ENCODE assay signal across 8 mouse cellular contexts in genomic region chr5:135877831-135878231, GRCm38 (mm10). TPM values are rescaled to one million over a fixed set of nuclear protein-coding genes. Genes with fewer than 3 reads are reported as not detected.
DNase-seq lines count a peak whose midpoint lies in the region; ATAC-seq lines count a peak whose summit lies in the region.

No protein-coding gene starts in this region.

- H3K79me2 ChIP-seq in macrophage (ENCODE audit: inconsistent target) = no peaks in the 10 kb centered on the region

- ATAC-seq in embryonic facial prominence, embryonic 14.5 days (ENCODE audit: low read depth) = peak; percentile 35
- ATAC-seq in heart, embryonic 16.5 days (replicated peaks; ENCODE audit: extremely low read depth, insufficient read depth, low FRiP score) = peak; percentile 24; the same call in 1 of the 2 replicates

- H3K9me3 ChIP-seq in embryonic facial prominence, embryonic 14.5 days (ENCODE audit: control insufficient read depth, low read length) = no peaks in the 10 kb centered on the region
- H3K9me3 ChIP-seq in heart, embryonic 16.5 days (replicated peaks; ENCODE audit: control insufficient read depth, low read length) = no peaks in the 10 kb centered on the region

- H3K27ac ChIP-seq in embryonic facial prominence, embryonic 14.5 days (replicated peaks; ENCODE audit: low read depth, low read length) = no peak overlapping the region; the same call in 1 of the 2 replicates
- H3K27ac ChIP-seq in heart, embryonic 16.5 days (ENCODE audit: low read length) = peak overlapping the region; percentile 46; the same call in 1 of the 2 replicates
- H3K27ac ChIP-seq in macrophage = no peak overlapping the region

- H3K4me1 ChIP-seq in embryonic facial prominence, embryonic 14.5 days (ENCODE audit: control insufficient read depth, insufficient read depth, low read length) = peaks cover 13% of the 10 kb centered on the region
- peaks cover 25% of the 10 kb centered on the region for H3K4me1 ChIP-seq in heart, embryonic 16.5 days (ENCODE audit: control insufficient read depth, insufficient read depth, low read length)

- peak; percentile 68 to 89 for DNase-seq in adrenal gland, adult (ENCODE audit: inconsistent age in 2 of 2, low spot score in 1 of 2)
- DNase-seq in adrenal gland, postnatal 4 days (ENCODE audit: low spot score in 2 of 2) = no peak
- peak; percentile 75 for DNase-seq in adipocyte (ENCODE audit: low spot score)
- DNase-seq in embryonic facial prominence, embryonic 14.5 days (ENCODE audit: low spot score) = peak; percentile 89
- DNase-seq in kidney, postnatal 10 days = peak; percentile 72
- DNase-seq in splenic B cell, adult 2 months (ENCODE audit: low read depth, low spot score) = peak; percentile 48

- H3K36me3 ChIP-seq in embryonic facial prominence, embryonic 14.5 days (ENCODE audit: control insufficient read depth, insufficient read depth, low read length) = no peaks in the 10 kb centered on the region
- H3K36me3 ChIP-seq in heart, embryonic 16.5 days (ENCODE audit: control insufficient read depth, insufficient read depth) = no peaks in the 10 kb centered on the region
- no peaks in the 10 kb centered on the region for H3K36me3 ChIP-seq in macrophage (ENCODE audit: inconsistent target)
- no peaks in the 10 kb centered on the region for H3K36me3 ChIP-seq in splenic B cell, adult 2 months (ENCODE audit: control insufficient read depth, insufficient read depth, low read length, poor library complexity, severe bottlenecking)

- peak overlapping the region; percentile 41 for H3K4me3 ChIP-seq in embryonic facial prominence, embryonic 14.5 days (ENCODE audit: low read depth, low read length)
- peak overlapping the region; percentile 51 for H3K4me3 ChIP-seq in heart, embryonic 16.5 days (ENCODE audit: low read length)
- peak overlapping the region; percentile 16; the same call in 1 of the 2 replicates for H3K4me3 ChIP-seq in macrophage (ENCODE audit: inconsistent target)

- H3K4me2 ChIP-seq in embryonic facial prominence, embryonic 14.5 days (ENCODE audit: low read depth, low read length) = peak overlapping the region; percentile 71
- peak overlapping the region; percentile 72 for H3K4me2 ChIP-seq in heart, embryonic 16.5 days (ENCODE audit: low read depth, low read length)

- H3K27me3 ChIP-seq in embryonic facial prominence, embryonic 14.5 days (replicated peaks; ENCODE audit: control insufficient read depth, insufficient read depth, low read length) = no peaks in the 10 kb centered on the region
- no peaks in the 10 kb centered on the region for H3K27me3 ChIP-seq in heart, embryonic 16.5 days (ENCODE audit: control insufficient read depth, insufficient read depth, low read length)
- H3K27me3 ChIP-seq in splenic B cell, adult 2 months (ENCODE audit: control insufficient read depth, insufficient read depth, low read length, poor library complexity, severe bottlenecking) = no peaks in the 10 kb centered on the region

- peak overlapping the region; percentile 55 for H3K9ac ChIP-seq in embryonic facial prominence, embryonic 14.5 days (ENCODE audit: low read depth, low read length)
- peak overlapping the region; percentile 63 for H3K9ac ChIP-seq in heart, embryonic 16.5 days (ENCODE audit: low read length)

- WGBS in embryonic facial prominence, embryonic 14.5 days = 2% methylated on average over 16 of the region's 16 CpGs
- WGBS in heart, embryonic 16.5 days = 1% methylated on average over 16 of the region's 16 CpGs
- 4% methylated on average over 16 of the region's 16 CpGs for WGBS in macrophage (ENCODE audit: missing documents)

RNA-seq across cellular contexts. Expression of gene Hspb1, which starts 9.9 kb away (rescaled TPM):
- 10 to 100 TPM; 49.4 to 56.5 TPM for total RNA-seq in adrenal gland, postnatal 4 days (2021)
- 365 and 522 TPM in 2 replicates for polyA plus RNA-seq in embryonic facial prominence, embryonic 14.5 days (2014; fragmentation: Nextera tagmentation; extraction: Ambion mirVana)
- 794 and 965 TPM in 2 replicates for polyA plus RNA-seq in heart, embryonic 16.5 days (2015; fragmentation: Nextera tagmentation; extraction: Ambion mirVana)
- 1 to 10 TPM in 1 of 26 experiments, not detected in 25; 7.5 TPM for total RNA-seq in macrophage (2018; cell fraction: chromatin; rRNA removed)
- total RNA-seq in macrophage (2018; cell fraction: cytosol; rRNA removed) = 1 to 10 TPM in 1 of 26 experiments, under 1 TPM in 15, not detected in 10; 0.14 to 1.1 (median 0.39) TPM
- total RNA-seq in macrophage (2018; cell fraction: nucleus; rRNA removed) = under 1 TPM in 1 of 26 experiments, not detected in 25; 0.70 TPM
- 0.23 to 0.43 TPM in 2 of 3 replicates, not detected in the other for polyA plus RNA-seq in macrophage (2018)

RNA-seq across cellular contexts. Expression of gene Ywhag, which starts 56.6 kb away (rescaled TPM):
- total RNA-seq in adrenal gland, postnatal 4 days (2021) = 100 to 1,000 TPM; 285 to 303 TPM
- polyA plus RNA-seq in embryonic facial prominence, embryonic 14.5 days (2014; fragmentation: Nextera tagmentation; extraction: Ambion mirVana) = 97.4 and 101 TPM in 2 replicates
- polyA plus RNA-seq in heart, embryonic 16.5 days (2015; fragmentation: Nextera tagmentation; extraction: Ambion mirVana) = 167 and 202 TPM in 2 replicates
- 100 to 1,000 TPM in 20 of 26 experiments, 10 to 100 TPM in 6; 53.4 to 231 (median 136) TPM for total RNA-seq in macrophage (2018; cell fraction: chromatin; rRNA removed)
- 100 to 1,000 TPM; 212 to 334 (median 277) TPM for total RNA-seq in macrophage (2018; cell fraction: cytosol; rRNA removed)
- 100 to 1,000 TPM in 24 of 26 experiments, 10 to 100 TPM in 2; 92.5 to 392 (median 213) TPM for total RNA-seq in macrophage (2018; cell fraction: nucleus; rRNA removed)
- polyA plus RNA-seq in macrophage (2018) = 161 to 315 TPM (median 200 TPM) in 3 replicates

Comparison
In these comparisons a context has a peak if more than half of its experiments do, and no peak if none do; other contexts are left out.
1. DNase-seq: peak in adrenal gland, adult (2 of 2), adipocyte (single experiment), embryonic facial prominence, embryonic 14.5 days (single experiment), kidney, postnatal 10 days (single experiment) and splenic B cell, adult 2 months (single experiment); none in adrenal gland, postnatal 4 days (0 of 2).
2. RNA of gene Hspb1, which starts 9.9 kb away (polyA plus RNA-seq): 794 to 965 TPM in heart, embryonic 16.5 days and 365 to 522 TPM in embryonic facial prominence, embryonic 14.5 days; 0.23 to 0.43 TPM in macrophage; every median in the first group is over 100 times any median in the second.
3. Peak in every context shown above with its lines, with median percentiles within 50 percentile points of each other: H3K4me3 ChIP-seq.